Mouse (Mus musculus) thymus, postnatal 10 days (tissue): ENCODE measurements around the gene Trim14.
"Not testable (repeated sequence)": the region's sequence is repeated elsewhere in the genome, so short reads cannot be mapped to it uniquely, and the experiment has no call there.

ENCODE experiments used
- DNase-seq, 2 experiments: peaks; one replicate each; pipeline ENCODE4 v3.0.0; 2021; ENCODE audit warnings: low spot score in 2 of 2

Gene Trim14

DNA sequence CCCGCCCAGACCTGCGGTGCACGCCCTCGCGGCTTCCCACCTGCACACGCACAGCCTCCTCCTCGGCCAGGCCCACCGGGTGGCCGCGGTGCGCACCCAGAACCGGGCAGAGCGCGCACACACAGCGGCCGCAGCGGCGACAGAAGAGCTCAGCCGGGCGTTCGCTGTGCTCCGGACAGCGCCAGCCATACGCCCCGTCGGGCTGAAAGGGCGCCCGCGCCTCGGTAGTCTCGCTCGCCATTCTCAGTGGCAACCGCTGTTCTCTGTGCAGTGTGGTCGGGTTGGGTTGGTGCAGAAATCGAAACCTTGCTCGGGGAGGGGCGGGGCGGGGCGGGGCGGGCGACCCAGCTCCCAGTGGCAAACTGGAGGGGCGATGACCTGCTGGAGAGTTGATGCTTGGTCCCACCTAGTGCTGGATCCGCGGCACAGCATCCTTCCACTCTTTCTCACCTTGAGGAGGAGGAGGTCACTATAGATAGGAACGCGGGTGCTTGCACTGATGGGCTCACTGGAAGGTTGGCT lies at the start of gene Trim14:
Trim14 (minus strand) TSS at position 302 of the 522 bp plus-strand sequence.
- DNase-seq, result peak; percentile 62

DNA sequence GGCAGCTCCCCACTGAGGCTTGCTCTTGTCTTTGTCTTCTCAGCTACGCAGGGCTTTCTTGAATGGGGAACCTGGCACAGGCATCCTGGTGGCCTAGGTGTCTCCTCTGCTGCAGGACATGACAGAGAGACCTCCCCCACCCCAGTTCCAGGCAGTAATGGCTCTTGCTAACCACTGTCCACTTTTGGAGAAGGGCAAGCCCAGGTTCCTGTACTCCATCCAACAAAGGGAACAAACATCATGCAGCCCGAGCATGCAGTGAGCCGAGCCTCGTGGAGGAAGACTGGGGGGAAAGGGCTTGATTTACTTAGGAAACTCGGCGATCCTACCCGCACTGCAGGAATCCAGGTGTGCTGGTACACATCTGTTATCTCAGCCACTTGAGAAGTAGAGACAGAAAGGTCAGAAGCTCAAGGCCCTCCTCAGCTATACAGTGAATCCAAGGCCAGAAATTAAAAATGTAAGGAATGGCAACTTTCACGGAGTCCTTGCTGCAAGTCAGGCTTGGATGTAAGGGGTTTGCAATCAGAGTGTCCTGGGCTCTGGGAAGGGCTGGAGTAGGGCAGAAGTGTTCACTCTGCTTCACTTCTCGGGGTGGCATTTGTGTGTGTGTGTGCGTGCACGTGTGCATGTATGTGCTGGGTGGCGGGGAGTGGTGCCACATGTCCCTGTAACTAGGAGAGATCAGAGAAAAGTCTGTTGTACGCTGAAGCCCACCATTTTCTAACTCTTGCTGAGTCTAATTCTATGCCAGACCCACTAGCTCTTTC lies 49.3 kb upstream of the Trim14 start:
- DNase-seq, result no peak

DNA sequence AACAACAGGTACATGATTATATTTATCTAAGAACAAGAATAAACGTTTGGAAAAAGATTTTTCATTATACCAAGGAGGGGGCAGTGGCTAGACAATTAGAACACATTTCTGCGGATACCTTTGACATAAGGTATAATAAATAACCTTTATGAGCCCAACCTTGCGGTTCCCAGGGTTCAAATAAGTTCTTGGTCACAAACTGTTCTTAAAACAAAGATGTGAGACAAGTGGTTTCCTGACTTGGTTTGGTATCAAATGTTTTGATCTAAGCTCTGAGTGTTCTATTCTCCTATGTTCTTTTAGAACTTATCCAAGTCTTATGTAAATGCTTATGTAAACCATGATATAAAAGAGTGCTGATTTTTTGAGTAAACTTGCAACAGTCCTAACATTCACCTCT lies 48.6 kb upstream of the Trim14 start:
- DNase-seq, result not testable (repeated sequence)

GRCm38 (mm10) chr4:46584084-46584483 lies 48.1 kb upstream of the Trim14 start:
- DNase-seq, result not testable (repeated sequence)

GRCm38 (mm10) chr4:46582024-46582423 lies 46.1 kb upstream of the Trim14 start:
- DNase-seq, result not testable (repeated sequence)

DNA sequence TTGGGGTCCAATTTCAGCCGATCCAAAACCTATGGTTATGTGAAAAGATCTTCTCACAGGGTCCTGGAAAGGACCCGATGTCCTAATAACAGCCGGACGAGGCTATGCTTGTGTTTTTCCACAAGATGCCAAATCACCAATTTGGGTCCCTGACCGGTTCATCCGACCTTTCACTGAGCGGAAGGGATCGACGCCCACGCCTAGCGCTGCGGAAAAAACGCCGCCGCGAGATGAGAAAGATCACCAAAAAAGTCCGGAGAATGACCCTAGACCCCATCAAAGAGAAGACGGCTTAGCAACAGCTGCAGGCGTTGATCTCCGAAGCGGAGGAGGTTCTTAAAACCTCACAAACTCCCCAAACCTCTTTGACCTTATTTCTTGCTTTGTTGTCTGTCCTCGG lies 45.6 kb upstream of the Trim14 start:
- not testable (repeated sequence) for DNase-seq

- DNase-seq, result not testable (repeated sequence)
Observed at GRCm38 (mm10) chr4:46580799-46581243, 44.9 kb upstream of the Trim14 start.

DNA sequence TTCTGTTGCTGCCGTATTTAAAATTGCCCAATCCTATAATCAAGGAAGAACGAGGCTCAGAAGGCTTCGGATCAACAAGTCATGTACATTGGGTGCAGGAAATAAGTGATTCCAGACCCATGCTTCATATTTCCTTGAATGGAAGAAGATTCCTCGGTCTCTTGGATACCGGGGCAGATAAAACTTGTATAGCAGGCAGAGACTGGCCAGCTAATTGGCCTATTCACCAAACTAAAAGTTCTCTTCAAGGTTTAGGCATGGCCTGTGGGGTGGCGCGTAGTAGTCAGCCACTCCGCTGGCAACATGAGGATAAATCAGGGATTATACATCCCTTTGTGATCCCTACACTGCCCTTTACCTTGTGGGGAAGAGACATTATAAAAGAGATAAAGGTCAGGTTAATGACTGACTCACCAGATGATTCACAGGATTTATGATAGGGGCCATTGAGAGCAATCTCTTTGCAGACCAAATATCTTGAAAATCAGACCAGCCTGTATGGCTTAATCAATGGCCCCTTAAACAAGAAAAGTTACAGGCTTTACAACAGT lies 42.9 kb upstream of the Trim14 start:
- not testable (repeated sequence) for DNase-seq

DNA sequence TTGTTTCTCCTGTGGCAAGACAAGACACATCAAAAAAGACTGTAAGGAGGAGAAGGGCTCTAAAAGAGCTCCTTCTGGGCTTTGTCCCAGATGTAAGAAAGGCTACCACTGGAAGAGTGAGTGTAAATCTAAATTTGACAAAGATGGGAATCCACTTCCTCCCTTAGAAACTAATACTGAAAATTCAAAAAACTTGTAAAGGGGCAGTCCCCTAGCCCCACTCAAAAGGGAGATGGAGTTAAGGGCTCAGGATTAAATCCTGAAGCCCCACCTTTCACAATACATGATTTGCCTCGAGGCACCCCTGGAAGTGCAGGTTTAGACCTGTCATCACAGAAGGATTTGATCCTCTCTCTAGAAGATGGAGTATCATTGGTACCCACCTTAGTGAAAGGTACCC lies 42.3 kb upstream of the Trim14 start:
- DNase-seq, result no peak

DNA sequence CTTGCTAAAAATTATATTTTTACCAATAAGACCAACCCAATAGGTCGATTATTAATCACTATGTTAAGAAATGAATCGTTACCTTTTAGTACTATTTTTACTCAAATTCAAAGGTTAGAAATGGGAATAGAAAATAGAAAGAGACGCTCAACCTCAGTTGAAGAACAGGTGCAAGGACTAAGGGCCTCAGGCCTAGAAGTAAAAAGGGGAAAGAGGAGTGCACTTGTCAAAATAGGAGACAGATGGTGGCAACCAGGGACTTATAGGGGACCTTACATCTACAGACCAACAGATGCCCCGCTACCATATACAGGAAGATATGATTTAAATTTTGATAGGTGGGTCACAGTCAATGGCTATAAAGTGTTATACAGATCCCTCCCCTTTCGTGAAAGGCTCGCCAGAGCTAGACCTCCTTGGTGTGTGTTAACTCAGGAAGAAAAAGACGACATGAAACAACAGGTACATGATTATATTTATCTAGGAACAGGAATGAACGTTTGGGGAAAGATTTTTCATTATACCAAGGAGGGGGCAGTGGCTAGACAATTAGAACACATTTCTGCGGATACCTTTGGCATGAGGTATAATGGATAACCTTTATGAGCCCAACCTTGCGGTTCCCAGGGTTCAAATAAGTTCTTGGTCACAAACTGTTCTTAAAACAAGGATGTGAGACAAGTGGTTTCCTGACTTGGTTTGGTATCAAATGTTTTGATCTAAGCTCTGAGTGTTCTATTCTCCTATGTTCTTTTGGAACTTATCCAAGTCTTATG lies 39.8 kb upstream of the Trim14 start:
- DNase-seq, result not testable (repeated sequence)

- DNase-seq, result no peak
Observed at GRCm38 (mm10) chr4:46574841-46575240, 38.9 kb upstream of the Trim14 start.

GRCm38 (mm10) chr4:46574024-46574753 lies 38.2 kb upstream of the Trim14 start:
- no peak for DNase-seq

DNA sequence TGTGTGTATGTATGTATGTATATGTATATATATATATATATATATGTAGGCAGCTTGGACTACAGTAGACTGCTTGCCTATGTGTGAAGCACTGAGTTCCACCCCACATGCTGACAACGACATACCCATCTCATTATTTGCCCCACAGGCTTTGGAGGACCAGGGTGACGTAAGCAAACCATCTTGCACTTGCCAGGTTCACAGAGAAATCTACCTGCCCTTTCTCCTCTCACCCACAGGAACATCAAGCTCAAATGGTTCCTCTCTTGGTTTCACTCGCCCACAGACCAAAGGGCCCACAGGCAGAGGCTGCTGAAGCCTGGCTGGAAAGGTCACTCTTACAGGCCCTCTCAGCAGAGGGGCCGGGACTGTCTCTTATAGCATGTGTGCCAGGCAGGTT lies 36.7 kb upstream of the Trim14 start:
- DNase-seq, result no peak

- DNase-seq, result no peak
Observed at GRCm38 (mm10) chr4:46571744-46572143, 35.8 kb upstream of the Trim14 start.

DNA sequence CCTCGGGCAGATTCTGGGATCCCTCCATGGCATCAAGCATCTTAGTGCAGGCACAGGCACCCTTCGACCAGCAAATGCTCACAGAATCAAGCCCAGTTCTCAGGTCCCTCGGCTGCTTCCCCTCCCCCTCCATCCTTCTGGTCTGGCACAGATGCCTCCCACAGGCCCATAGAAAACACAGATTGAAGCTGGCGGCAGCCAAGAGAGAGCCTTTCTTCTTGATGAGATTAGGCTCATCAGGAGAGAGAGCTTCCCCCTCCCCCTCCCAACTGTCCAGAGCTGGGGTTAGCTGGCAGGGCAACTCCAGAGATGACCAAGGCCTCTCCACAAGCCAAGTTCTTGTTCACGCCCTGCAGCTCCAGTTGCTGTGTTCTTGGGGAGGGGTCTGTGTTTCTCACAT lies 33.7 kb upstream of the Trim14 start:
- DNase-seq, result no peak

DNA sequence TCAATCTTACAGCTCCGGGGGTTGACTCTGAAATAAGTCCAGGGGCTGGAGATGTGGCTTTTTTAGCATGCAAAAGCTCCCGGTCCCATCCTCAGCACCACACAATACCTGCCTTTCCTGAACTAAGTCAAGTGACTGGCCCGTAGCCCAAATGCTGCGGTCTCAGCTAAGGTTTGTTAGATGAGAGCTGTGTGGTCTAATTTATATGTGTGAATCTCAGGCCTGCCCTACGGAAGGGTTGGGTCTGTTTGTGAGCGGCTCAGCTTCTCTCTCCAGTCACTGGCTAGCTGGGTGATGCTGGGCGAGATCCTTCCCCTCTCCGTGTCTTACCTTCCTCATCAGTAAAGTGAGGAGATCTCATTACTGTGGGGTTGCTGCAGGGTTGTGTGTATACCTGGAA lies 32.2 kb upstream of the Trim14 start:
- DNase-seq, result no peak

DNA sequence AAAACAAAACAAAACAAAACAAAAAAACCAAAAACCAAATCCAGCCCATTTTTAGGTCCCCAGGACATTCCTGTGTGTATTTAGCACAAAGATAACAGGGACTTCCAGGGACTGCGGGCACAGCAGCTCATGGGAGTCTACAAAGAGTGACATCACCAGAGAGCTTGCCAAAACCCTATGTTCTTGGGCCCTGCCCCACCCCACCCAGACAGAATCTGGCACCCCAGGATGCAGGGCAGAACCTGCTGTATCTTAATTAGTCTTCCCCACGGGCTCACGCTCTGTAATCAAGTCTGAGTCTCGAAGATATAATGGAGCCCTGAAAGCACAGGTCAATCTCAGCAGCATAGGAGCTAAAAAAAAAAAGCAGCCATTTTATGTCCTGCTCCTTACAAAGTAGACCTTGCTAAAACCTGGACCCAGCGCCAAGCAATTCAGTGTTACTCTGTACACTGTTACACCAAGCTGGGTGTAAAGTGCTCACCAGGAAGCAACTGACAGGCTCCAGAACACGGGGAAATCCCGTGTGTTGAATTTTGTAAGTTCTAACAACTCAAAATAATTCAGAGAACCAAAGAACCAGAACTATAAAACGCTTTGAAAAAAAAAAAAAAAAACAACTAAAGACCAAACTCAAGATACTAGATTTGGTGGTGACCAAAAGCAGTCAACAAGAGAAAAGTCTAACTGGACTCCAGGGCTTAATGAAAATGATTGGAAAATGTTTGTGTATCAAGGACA lies 31.2 kb upstream of the Trim14 start:
- no peak for DNase-seq

DNA sequence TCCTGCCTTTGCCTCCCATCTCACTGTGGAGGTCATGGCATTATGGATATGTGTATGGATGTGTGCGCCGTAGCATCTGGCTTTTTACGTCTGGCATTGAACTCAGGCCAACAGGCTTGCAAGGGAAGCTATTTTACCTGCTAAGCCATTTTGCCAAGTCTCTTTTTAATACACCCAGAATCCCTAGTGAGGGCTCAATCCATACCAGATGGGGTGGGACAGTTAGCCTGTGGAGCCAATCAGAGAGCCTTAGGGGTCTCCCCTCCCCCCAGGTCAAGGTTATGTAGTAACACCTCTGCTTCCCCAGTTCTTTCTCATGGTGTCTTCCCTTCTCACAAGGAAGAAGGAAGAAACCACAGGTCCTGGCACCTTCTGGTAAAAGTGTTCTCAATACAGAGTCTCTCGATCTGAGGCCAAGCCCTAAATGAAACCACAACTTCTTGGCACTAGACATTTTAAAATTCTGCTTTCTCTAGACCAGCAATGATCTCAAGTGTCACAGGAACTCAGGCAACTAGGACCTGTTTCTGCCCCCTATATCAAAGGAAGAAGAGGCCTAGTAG lies 29.5 kb upstream of the Trim14 start:
- DNase-seq, result no peak

DNA sequence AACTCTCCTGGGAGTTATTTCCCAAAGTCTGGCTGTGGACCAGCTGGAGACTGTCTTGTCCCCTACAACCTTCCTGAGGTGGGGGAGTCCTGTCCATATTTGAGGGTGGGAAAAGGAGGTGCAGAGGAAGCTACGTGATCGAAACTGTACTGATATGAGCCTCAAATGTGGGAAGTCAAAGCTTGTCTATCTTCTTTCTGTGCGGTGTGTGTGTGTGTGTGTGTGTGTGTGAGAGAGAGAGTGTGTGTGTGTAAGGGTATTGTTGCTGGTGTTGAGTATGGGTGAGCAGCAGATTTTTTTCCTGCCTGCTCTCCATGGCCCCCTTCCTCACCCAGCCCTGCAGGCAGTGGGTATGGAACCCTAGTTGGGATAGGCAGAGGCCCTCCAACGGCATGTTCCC lies 28.3 kb upstream of the Trim14 start:
- no peak for DNase-seq

DNA sequence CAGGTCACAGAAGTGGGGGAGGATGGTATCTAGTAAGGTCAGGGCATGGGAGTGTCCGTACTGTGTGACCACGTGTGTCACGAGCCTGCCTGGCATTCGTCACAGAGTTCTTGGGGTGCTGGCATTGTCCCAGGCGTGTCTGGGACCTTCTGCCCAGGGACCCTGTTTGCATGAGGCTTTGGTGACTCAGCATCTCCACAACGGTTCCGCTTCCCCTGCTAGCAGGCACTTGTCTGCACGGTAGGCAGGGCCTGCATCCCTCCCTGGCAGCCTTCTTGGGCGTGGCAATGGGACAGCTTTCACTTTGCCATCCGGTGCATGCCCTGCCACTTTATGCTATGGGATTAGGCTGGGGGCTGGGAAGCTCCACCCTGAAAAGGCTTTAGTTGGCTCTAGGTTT lies 27.9 kb upstream of the Trim14 start:
- peak; percentile 18 to 29 for DNase-seq

- DNase-seq, result no peak
Observed at GRCm38 (mm10) chr4:46562841-46563240, 26.9 kb upstream of the Trim14 start.
